Mouse (Mus musculus): ENCODE data around the gene Med27. TPM values are rescaled to one million over a fixed set of nuclear protein-coding genes. Genes with fewer than 3 reads are reported as not detected.

Med27 gene
- total RNA-seq, 2 experiments from 2014 or later = 23.6 to 25.3 TPM

GRCm38 (mm10) chr2:29571921-29572700 lies 225.5 kb downstream of the Med27 start:
- no peak for DNase-seq

GRCm38 (mm10) chr2:29572811-29573427 lies 226.3 kb downstream of the Med27 start:
- no peak for DNase-seq

- peak; percentile 77 for DNase-seq
Observed at GRCm38 (mm10) chr2:29573591-29573990, 227.0 kb downstream of the Med27 start.

- no peak for DNase-seq
Observed at GRCm38 (mm10) chr2:29574187-29574586, 227.6 kb downstream of the Med27 start.

Small RNA genes within 50 kb of the gene (microRNA-seq; reads per million reads assigned to microRNA genes)
- 0 reads per million in 2 experiments for gene Mir133c

Other genes with a start within 250 kb of the Med27 start
- 10 to 100 TPM; 37.5 to 39.8 TPM for gene Setx, start 222.6 kb upstream of the Med27 start, total RNA-seq (2021)
- gene Ntng2, start 93.8 kb upstream of the Med27 start, total RNA-seq (2021) = 1 to 10 TPM; 1.7 to 1.8 TPM